Mouse (Mus musculus) cerebellum, postnatal 10 days (tissue): ENCODE measurements around the gene Drosha.
"Not testable (repeated sequence)": the region's sequence is repeated elsewhere in the genome, so short reads cannot be mapped to it uniquely, and the experiment has no call there.

Source experiments
- DNase-seq, 2 experiments: peaks; one replicate each; pipeline ENCODE4 v3.0.0; 2021; ENCODE audit warnings: mixed read lengths in 2 of 2

Gene Drosha

DNA sequence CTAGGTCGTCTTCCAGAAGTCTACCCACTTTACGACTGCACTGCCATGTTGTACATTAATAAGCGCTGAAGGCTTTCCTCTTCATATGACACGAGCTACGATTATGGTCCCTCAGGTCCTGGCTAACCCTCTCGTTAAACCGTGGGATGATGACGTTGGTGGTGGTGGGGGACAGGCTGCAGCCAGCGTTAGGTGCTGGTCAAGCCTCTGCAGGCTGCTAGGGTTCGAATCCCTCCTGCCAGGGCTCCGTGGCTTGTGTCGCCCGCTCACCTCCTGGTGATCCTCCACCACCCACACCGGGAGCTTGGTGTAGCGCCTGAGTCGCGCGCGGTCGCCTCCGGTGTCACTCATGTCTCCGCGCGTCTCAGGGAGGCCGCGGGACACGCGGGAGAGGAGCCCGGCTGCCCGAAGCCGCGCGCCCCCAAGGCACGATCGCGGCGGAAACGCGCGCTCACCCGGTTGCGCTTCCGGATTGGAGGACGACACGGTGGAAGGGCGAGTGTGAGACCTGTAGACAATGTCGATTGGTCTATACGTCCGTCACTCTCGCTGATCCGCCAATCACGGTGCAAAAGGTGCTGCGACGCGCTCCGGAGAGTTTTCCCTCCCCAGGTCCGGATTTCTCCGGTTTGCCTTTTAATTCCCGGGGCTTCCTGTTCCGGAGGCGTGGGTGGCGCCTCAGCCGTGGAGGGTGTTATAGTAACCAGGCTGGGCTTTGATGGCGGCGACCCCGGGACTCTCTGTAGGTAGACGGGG, at the start of gene Drosha, which contains the start of gene 6030458C11Rik:
Drosha (plus strand) TSS at position 619 of the 756 bp plus-strand sequence.
6030458C11Rik (minus strand) TSS at position 453 of the 756 bp plus-strand sequence.
- DNase-seq, result peak; percentile 99

DNA sequence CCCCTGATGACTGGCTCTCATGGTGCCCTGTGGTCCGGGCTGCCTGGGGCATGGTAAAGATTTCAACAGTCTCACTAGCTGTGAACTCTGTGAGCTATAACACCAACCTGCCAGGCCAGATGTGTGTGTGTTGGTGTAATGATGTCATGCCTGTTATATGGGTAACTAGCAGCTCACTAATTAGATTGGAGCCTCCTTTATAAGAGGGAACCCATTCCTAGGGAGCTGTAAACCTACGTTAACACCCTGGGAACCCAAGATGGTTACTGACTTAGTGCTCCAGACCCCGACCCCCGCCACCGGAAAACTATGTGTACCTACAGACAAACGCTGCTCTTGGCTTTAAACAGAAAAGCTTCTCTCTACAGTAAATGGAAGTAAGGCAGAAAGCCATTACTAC, 43.3 kb upstream of the Drosha start:
- DNase-seq, result no peak

DNA sequence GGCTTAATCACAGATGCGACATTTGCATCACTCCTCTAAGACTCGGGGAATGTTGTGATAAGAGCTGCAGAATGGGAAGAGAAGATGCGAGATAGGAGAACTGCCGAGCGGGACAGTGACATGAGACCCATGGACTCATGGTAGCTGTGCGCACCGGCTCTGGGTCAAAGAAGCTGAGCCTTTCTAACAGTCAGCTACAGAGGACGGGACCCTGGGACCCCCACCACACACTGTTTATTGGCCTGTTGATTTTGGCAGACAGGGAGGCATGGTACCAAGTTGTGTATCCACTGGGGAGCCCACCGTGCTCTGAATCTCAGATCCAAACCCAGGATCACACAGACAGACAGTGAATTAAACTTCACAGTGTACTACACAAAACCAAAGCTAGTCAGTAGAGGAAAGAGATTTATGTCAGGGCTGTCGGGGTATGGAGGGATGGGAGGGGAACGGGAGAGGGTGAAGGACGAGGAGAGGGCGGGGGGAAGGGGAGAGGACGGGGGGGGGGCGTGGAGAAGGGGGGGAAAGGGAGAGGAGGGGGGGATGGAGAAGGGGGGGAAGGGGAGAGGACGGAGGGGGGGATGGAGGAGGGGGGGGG, 42.8 kb upstream of the Drosha start:
- no peak for DNase-seq

DNA sequence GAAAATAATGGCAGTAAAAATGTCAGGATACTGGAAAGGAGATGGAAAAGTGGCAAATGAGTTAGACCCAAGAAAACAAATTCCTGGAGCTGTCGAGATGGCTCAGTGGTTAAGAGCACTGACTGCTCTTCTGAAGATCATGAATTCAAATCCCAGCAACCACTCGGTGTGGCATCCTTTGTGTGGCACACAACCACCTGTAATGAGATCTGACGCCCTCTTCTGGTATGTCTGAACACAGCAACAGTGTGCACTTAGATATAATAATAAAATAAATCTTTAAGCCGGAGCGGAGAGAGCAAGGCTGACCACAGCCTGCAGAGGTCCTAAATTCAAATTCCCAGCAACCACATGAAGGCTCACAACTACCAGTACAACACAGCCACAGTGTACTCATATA, 36.1 kb upstream of the Drosha start:
- no peak for DNase-seq

DNA sequence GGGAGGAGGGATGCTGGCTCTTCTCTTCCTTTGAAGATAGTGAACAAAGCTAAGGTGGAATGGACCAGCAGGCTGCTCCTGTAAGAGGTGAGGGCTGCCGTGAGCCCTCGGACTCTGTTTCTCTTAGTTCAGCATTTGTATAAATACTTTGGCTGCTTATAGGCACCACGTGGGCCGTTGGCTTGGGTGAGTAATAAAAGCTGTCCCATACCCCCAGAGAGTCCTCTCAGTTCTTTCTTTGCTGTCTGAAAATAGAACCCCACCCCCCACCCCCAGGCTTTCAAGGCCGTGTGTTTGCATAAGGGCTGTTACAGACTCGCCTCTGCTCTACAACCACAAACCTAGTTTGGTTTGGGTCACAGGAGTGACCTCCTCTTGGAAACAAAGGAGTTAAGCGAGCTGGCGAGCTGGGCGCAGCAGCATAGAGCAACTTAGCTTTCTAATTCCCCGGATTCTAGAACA, 35.2 kb upstream of the Drosha start:
- DNase-seq, result no peak

DNA sequence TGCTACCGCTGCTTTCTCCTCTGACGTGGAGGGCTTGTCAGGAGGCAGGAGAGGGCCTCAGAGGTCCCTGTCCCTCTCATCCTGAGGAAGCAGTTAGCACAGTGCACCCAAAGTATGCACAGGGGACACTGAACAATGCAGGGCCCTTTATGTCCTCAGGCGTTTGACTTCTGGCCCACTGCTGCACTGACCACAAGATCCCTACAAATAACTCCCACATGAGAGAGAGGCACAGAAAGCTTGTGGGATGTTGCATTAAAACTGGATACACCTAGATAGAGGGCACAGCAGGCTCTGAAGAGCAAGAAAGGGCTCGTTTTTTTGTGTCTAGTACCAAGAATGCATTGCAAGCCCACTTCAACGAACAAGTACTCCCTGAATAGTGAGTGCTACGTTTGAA, 30.3 kb upstream of the Drosha start:
- no peak for DNase-seq

DNA sequence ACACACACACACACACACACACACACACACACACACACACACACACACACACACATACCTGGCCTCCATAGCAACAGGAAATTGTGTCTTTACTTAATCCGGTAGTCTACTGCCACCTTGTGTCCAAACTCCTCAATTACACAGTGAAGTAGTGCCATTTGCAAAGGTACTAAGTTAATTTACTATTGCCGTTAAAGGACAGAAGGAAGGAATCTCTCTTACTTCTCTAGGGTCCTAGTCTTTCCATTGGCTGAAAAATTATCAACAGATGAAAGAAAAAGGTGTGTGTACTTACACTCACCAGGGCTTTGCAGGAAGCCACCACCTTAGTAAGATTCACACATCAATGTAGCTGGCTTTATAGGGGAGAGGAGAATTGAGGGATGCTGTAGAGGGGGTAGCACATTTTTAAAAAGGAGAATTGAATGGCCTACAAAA, 29.1 kb upstream of the Drosha start:
- peak; percentile 77 to 88 for DNase-seq

DNA sequence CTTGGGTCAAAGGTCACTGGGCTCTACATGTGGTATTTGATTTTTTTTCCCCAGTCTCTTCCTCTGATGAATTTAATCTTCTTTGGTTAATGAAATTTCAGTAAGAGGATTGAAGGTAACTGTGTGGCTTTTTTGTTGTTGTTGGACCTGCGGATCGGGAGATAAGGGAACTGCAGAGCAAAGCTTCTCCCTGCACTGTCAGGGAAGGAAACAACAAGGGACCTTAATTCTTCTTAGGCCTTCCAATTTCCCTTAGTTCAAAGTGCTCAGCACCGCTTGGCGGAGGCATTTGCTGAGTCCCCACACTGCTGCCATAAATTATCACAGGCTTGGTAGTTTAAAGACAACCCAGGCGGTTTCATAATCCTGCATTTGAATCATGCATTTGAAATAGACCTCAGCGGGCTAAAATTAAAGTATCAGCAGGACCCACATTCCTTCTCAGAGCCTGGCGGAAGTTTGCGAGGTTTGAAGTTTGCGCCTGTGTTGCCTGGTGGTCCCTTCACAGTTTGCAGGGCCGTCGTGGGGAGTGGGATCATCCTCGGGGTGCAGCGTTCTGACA, 28.6 kb upstream of the Drosha start:
- DNase-seq, result no peak

DNA sequence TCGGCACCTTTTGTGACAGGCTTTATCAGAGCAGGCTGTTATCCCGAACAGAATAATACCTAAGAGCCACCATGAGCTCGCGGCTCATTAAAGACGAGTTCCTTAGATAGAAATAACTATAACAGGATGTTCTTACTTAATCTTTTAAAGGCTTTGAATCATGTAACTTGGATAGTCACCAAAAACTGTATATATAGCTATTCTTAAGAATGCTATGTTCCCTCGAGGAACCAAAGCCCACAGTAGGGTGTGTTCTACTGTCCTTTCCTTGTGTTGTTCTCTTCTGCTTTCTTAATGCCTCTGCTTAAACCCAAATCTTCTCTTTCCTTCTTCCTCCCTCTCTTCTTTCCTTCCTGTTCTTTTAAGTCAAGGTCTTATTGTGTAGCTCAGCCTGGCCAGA, 26.6 kb upstream of the Drosha start:
- no peak for DNase-seq

DNA sequence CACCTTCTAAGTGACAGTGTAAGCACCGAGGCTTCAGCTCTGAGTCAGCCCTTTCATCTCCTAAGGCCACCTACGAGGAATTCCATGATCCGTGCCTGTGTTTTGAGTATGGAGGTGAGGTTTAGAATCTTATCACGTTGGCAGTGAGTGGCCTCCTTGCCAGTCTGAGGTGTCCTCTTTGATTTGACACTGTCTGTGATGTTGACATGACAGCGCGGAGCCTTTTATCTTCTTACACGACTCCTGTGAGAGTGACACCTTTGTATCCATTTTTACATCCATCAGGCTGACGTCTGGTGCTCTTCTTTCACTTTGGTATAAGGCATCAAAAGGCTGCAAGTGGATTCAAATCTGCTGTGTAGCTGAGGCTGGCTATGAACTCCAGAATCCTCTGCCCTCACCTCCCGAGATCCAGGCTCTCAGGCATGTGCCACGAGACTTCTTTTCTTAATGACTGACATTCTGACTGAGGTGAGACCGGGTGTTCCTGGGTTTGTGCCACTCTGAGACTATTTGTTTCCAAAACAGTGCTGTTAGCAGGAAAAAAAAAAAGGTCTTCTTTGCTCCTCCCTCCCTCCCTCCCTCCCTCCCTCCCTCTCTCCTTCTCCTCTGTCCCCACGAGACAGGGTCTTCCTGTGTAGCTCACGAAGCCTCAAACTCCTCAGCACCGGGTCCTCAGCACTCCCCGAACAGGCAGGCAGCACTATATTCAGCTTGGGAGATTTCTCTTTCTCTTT, 24.0 kb upstream of the Drosha start:
- DNase-seq, result no peak

DNA sequence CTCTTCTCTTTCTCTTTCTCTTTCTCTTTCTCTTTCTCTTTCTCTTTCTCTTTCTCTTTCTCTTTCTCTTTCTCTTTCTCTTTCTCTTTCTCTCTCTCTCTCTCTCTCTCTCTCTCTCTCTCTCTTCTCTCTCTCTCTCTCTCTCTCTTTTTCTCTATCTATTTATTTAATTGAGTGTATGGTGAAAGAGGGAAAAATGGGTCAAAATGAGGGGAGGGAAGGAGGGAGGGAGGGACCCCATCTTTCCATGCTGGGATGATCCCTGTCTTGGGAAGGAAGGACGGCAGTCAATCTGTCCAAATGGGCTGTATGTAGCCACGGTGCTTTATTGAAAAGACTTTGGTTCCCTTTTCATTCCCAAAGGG, 23.5 kb upstream of the Drosha start:
- DNase-seq, result not testable (repeated sequence)

DNA sequence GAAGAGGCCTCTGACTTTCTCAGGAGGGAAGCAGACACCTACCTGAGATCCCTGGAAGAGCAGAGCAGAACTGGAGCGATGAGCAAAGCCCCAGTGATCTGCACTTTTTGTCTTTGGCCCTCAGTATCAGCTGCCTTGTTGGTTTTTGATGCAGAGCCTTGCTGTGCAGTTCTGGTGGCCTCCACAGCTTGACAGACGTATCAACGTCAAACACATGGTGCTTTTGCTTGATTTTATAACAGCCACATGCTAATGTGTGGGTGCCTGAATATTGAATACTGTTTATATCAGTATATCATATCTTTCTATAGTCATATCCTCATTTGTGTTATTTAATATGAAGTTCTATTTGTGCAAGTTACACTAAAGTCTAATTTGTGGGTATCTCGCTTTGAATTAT, 19.5 kb upstream of the Drosha start:
- DNase-seq, result no peak

DNA sequence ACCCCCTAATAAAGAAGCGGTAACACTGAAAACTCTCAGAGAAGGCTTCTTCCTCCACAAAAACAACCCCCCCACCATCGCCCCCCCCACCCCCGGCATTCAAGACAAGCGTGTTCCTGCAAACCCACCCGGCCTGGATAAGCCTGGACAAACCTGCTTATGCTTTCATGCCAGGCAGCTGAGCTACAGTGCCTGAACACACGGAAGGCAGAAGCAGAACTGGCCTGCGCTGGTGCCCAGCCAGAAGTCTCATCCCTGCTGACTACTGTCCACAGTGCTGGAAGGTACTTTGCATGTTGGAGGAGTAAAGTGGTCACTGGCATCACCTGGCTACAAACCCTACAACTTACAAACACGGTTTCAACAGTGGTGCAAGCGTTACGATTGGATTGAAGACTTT, 17.5 kb upstream of the Drosha start:
- no peak for DNase-seq

DNA sequence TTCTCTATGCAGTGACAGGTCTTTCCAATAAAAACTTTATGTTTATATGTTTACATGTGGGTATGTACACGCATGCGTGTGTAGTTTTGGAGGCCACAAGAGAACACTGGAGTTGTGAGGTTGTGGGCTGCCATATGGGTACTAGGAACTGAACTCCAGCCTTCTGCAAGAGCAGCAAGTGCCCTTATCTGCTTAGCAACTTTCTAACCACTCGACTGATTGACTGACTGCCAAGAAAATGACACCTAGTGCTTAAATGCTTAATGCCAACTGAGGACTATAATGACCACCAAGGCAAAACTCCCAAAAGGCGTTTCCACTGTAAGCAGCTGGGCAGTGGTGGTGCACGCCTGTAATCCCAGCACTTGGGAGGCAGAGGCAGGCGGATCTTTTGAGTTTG, 15.3 kb upstream of the Drosha start:
- DNase-seq, result no peak

DNA sequence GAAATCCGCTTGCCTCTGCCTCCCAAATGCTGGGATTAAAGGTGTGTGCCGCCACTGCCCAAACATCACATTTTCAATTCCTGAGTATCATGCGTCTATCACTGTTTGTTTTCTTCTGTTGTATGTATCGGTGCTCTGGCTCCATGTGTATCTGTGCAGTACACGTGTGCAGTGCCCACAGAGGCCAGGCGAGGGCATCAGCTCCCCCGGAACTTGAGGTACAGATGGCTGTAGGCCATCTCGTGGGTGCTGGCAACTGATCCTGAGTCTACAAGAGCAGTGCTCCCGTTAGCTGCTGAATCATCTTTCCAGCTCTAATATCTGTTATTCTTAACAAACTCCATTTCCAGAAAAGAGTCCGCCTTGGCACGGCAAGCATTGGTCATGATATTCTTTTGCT, 12.0 kb upstream of the Drosha start:
- DNase-seq, result no peak

DNA sequence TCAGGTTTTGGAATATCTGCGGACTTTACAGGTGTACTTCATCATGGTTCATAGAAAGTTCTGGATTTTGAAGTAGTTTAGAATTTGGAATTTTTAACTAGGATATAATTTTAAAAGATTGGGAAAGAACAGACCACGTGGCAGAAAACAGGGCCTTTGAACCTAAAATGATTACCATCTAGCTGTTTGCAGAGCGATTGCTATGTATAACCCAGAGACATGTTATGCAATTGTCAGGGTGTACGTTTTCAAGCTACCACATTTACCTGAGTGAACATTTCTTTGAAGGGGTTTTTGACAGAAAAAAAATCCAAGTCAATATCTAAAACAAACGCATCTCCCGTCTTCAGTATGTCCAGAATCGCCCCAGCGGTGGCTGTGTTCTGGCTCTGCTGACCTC, 7.0 kb upstream of the Drosha start:
- no peak for DNase-seq

DNA sequence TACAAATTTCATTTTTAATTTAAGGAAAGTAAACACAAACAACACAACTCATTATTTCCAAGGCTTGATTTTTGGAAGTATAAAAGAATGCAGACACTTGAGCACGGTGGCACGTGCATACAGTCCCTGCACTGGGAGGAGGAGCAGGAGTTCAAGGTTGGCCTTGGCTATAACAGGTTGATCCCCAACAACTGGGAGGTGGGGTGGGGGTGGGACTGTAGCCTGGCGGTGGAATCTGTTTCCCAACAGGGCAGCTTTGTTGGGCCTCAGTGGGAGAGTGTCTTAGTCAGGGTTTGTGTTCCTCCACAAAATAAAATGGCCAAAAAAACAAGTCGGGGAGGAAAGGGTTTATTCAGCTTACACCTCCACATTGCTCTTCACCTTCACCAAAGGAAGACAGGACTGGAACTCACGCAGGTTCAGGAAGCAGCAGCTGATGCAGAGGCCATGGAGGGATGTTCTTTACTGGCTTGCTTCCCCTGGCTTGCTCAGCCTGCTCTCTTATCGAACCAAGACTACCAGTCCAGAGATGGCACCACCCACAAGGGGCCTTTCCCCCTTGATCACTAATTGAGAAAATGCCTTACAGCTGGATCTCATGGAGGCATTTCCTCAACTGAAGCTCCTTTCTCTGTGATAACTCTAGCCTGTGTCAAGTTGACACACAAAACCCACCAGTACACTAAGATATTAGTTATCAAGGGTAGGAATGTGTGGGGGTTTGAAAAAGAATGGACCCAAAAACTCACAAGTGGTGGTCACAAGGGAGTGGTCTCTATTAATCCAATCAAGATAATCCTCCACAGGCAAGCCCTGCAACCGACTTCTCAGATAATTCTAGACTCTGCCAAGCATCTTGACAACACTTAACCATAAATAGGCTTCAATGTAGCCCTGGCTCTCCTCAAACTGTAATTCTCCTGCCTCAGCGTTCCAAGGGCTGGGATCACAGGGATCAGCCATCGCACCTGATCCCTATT, 1.9 kb upstream of the Drosha start:
- no peak for DNase-seq

DNA sequence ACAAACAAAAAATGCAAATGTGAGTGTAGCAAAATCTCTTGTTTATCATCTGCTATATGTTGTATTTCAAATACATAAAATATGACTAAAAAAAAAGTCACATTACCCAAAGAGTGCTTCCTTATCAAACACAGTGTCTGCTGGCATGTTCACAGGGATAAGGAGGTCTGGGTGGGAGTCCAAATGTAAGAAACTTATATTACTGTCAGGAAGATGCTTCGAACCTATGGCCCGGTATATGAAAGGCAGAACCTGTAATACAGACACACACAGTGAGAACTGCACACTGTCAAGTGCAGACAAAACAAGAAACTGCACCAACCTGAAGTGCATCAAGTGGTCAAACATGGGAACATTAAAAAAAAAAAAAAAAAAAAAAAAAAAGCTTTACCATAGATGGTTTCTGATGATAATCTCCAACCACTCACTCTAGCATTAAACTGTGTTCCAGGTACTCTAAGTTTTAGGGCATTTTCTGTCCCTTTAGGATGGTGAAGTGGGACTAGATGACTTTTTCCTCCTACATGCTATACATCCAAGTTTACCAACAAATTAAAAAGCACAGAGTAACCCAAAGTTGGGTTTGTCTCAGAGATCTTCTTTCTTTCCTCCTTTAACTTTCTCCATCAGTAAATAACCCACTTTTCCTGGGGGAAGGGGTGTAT, 1.0 kb upstream of the Drosha start:
- no peak for DNase-seq

DNA sequence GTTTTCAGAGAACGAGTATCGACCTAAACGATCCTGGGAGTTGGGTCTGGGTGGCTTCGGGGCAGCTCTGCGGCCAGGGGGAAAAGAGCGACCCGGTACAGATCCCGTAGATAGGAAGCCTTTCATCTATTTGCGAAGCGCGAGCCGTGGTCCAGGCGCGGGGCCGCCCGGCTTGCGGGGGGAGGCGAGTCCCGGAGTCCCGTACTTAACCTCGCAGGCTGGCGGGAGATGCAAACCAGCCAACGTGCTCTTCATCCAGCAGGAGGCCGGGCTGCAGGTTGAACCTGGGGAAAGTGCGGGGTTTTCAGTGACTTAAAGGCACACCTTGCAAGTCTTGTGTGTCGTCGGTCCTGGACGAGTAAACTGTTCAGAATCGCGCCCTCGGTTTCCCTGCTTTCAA, 350 bp downstream of the Drosha start:
- no peak for DNase-seq

DNA sequence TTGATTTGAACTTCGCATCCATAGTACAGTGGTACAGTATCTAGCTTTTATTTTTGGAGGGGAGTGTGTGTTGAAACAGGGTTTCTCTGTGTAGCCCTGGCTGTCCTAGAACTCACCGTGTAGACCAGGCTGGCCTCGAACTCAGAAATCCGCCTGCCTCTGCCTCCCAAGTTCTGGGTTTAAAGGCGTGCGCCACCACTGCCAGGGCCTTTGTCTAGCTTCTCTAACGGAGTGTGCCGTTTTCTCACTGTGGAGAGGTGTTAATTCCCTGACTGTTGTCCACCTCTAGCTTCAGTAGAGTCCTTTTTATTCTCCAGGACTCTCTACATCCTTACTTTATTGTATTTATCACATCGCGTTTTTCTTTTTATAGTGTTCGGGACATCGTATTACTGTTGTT, 793 bp downstream of the Drosha start:
- peak in 1 of 2 experiments; percentile 18 for DNase-seq

DNA sequence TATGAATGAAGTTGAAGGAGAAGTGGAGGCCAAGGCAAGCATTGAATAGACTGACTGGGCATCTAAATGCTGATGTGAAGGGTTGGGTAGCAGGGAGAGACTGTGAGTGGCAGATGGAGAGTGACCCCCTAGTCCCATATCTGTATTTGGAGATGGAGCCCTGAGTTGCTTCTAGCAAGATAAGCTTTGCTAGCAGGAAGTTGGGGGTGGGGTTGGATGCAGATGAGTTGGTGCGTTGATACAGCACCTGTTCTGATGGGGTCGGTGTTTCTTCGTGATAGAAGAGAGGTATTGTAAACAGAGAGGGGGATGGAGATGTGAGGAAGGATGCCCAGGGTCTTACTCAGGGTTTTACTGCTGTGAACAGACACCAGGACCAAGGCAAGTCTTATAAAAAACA, 5.3 kb downstream of the Drosha start:
- DNase-seq, result no peak

DNA sequence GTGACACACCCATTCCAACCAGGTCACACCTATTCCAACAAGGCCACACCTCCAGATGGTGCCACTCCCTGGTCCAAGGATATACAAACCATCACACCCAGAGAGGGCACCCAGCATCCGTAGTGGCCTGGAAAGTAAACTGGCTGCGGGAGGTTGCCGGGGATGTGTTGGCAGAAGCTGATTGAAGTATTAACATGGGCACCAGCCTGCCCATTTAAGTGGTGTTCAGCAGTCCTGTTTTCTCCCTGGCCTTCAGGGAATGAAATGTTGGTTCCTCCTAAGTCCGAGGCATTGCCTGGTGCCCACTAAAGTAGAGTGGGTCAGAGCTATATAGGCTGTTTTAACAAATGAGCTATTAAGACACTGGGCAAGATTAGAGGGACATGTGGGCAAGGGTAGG, 8.0 kb downstream of the Drosha start:
- DNase-seq, result no peak
